Mouse (Mus musculus): Measurements from ENCODE around the gene Rnft2. TPM values are rescaled to one million over a fixed set of nuclear protein-coding genes. Genes with fewer than 3 reads are reported as not detected.

Rnft2 gene
- total and polyA plus RNA-seq, 3 experiments: 0.42 to 0.71 TPM; not detected in 1

- TF ChIP-seq KAT2A (conservative IDR thresholded peaks at IDR 0.05; ENCODE audit: low read depth, low read length): no peak; the same call in 1 of the 2 replicates
- no peak for TF ChIP-seq CHD2 (IDR thresholded peaks at IDR 0.05; ENCODE audit: low read length)
- peak; percentile 83 for TF ChIP-seq HCFC1 (IDR thresholded peaks at IDR 0.05; ENCODE audit: low read depth, low read length)
- peak; percentile 84 for TF ChIP-seq BHLHE40 (IDR thresholded peaks at IDR 0.05; ENCODE audit: borderline replicate concordance, low read depth, low read length)
- no peak for TF ChIP-seq ZC3H11A (IDR thresholded peaks at IDR 0.05; ENCODE audit: low read depth, low read length)
Measured at GRCm38 (mm10) chr5:118244606-118245443, at the start of gene Rnft2, which contains the start of gene 2410131K14Rik (continued).

- no peaks in the 10 kb centered on the region for H3K79me2 ChIP-seq (ENCODE audit: control insufficient read depth, insufficient read depth, low read length, poor library complexity)
- H3K9me3 ChIP-seq (replicated peaks; ENCODE audit: insufficient read depth, low read length): no peaks in the 10 kb centered on the region
- H3K36me3 ChIP-seq (ENCODE audit: control insufficient read depth in 1 of 2, insufficient read depth in 2 of 2, low read length in 2 of 2): no peaks in the 10 kb centered on the region
- H3K4me3 ChIP-seq (ENCODE audit: control insufficient read depth in 1 of 2, insufficient read depth in 1 of 2, low read depth in 2 of 2, low read length in 2 of 2): no peak overlapping the region
- H3K27me3 ChIP-seq (ENCODE audit: control insufficient read depth in 1 of 2, insufficient read depth in 2 of 2, low read length in 2 of 2): no peaks in the 10 kb centered on the region
- no peak for DNase-seq (ENCODE audit: low read depth, low spot score)
- H3K27ac ChIP-seq (ENCODE audit: control insufficient read depth, low read depth, low read length): no peak overlapping the region
- H3K9ac ChIP-seq (ENCODE audit: control insufficient read depth, low read depth, low read length, poor library complexity, severe bottlenecking): no peak overlapping the region
- H3K4me1 ChIP-seq (ENCODE audit: control insufficient read depth in 1 of 2, insufficient read depth in 2 of 2, low read length in 2 of 2): no peaks in the 10 kb centered on the region
- no peak for TF ChIP-seq HCFC1 (IDR thresholded peaks at IDR 0.05; ENCODE audit: low read depth, low read length)
- no peak for TF ChIP-seq CTCF (IDR thresholded peaks at IDR 0.05 in 2 of 3, conservative IDR thresholded peaks at IDR 0.05 in 1 of 3; ENCODE audit: control insufficient read depth in 1 of 3, insufficient read depth in 1 of 3, low read depth in 2 of 3, low read length in 3 of 3, poor library complexity in 1 of 3, severe bottlenecking in 1 of 3)
- TF ChIP-seq POLR2AphosphoS2 (IDR thresholded peaks at IDR 0.05; ENCODE audit: low read length): no peak
- no peak for TF ChIP-seq MEF2A (IDR thresholded peaks at IDR 0.05; ENCODE audit: extremely low read depth, insufficient replicate concordance, low read depth, low read length, poor library complexity, severe bottlenecking)
- TF ChIP-seq JUND (IDR thresholded peaks at IDR 0.05; ENCODE audit: low read depth, low read length): no peak
Measured at GRCm38 (mm10) chr5:118294086-118294864, 49.4 kb upstream of the Rnft2 start.

- no peak overlapping the region for H3K4me3 ChIP-seq (ENCODE audit: control insufficient read depth in 1 of 2, insufficient read depth in 1 of 2, low read depth in 2 of 2, low read length in 2 of 2)
- no peak overlapping the region for H3K9ac ChIP-seq (ENCODE audit: control insufficient read depth, low read depth, low read length, poor library complexity, severe bottlenecking)
- no peak for DNase-seq (ENCODE audit: low read depth, low spot score)
- no peaks in the 10 kb centered on the region for H3K79me2 ChIP-seq (ENCODE audit: control insufficient read depth, insufficient read depth, low read length, poor library complexity)
- H3K36me3 ChIP-seq (ENCODE audit: control insufficient read depth in 1 of 2, insufficient read depth in 2 of 2, low read length in 2 of 2): no peaks in the 10 kb centered on the region
- H3K27ac ChIP-seq (ENCODE audit: control insufficient read depth, low read depth, low read length): no peak overlapping the region
- H3K27me3 ChIP-seq (ENCODE audit: control insufficient read depth in 1 of 2, insufficient read depth in 2 of 2, low read length in 2 of 2): no peaks in the 10 kb centered on the region
- no peaks in the 10 kb centered on the region for H3K9me3 ChIP-seq (replicated peaks; ENCODE audit: insufficient read depth, low read length)
- H3K4me1 ChIP-seq (ENCODE audit: control insufficient read depth in 1 of 2, insufficient read depth in 2 of 2, low read length in 2 of 2): no peaks in the 10 kb centered on the region
- no peak for TF ChIP-seq ELF1 (IDR thresholded peaks at IDR 0.05; ENCODE audit: low read depth, low read length)
- no peak for TF ChIP-seq MYB (IDR thresholded peaks at IDR 0.05; ENCODE audit: low read depth, low read length)
- no peak for TF ChIP-seq UBTF (IDR thresholded peaks at IDR 0.05; ENCODE audit: borderline replicate concordance, insufficient read depth, low read depth, low read length)
- no peak for TF ChIP-seq GATA1 (IDR thresholded peaks at IDR 0.05; ENCODE audit: low read depth, low read length)
- TF ChIP-seq ZKSCAN1 (IDR thresholded peaks at IDR 0.05; ENCODE audit: low read depth, low read length): no peak
- no peak for TF ChIP-seq SIN3A (IDR thresholded peaks at IDR 0.05; ENCODE audit: low read length)
- TF ChIP-seq MAFK (IDR thresholded peaks at IDR 0.05; ENCODE audit: borderline replicate concordance, low read depth, low read length): no peak
Measured at GRCm38 (mm10) chr5:118292476-118292875, 47.6 kb upstream of the Rnft2 start.
